Mouse (Mus musculus): Measurements from ENCODE around the gene Sds. TPM values are rescaled to one million over a fixed set of nuclear protein-coding genes. Genes with fewer than 3 reads are reported as not detected.
A peak's percentile ranks its signal among the peaks of the same experiment; 100 is the strongest.

Gene Sds
- total and polyA plus RNA-seq, 2 experiments from 2014 or later, result 0.20 TPM; not detected in 1

- ATAC-seq (peak; percentile 90), DNase-seq (ENCODE audit: low spot score) (peak; percentile 88)
- H3K36me3 ChIP-seq (ENCODE audit: insufficient read depth, low read length), result no peaks in the 10 kb centered on the region
- H3K4me3 ChIP-seq (ENCODE audit: low read length), result peak within 1 kb of the TSS; percentile 42
- no peak within 1 kb of the TSS; the same call in 1 of the 2 replicates for H3K9ac ChIP-seq (replicated peaks; ENCODE audit: low read length)
- no peaks in the 10 kb centered on the region for H3K27me3 ChIP-seq (ENCODE audit: insufficient read depth, low read length)
- 2% methylated on average over 36 of the region's 36 CpGs for WGBS
- no peaks in the 10 kb centered on the region for H3K9me3 ChIP-seq (ENCODE audit: low read length)
- H3K4me2 ChIP-seq (ENCODE audit: low read depth, low read length), result peak within 1 kb of the TSS; percentile 72
- no peak within 1 kb of the TSS for H3K27ac ChIP-seq
- no peak for TF ChIP-seq CTCF (IDR thresholded peaks at IDR 0.05; ENCODE audit: low read depth)
- no peaks in the 10 kb centered on the region for H3K4me1 ChIP-seq (ENCODE audit: insufficient read depth, low read length)
These were observed 34.8 kb downstream of the Sds start, which contains the start of gene Slc8b1 for GRCm38 (mm10) chr5:120510982-120511642. Gene Slc8b1 (plus strand): TSS chr5:120511168.

- Histone ChIP-seq H3K36me3 (ENCODE audit: insufficient read depth, low read length) (no peaks in the 10 kb centered on the region), H3K27me3 (ENCODE audit: insufficient read depth, low read length) (no peaks in the 10 kb centered on the region), H3K4me1 (ENCODE audit: insufficient read depth, low read length) (no peaks in the 10 kb centered on the region), H3K4me3 (ENCODE audit: low read length) (peak overlapping the region; percentile 42), H3K9ac (replicated peaks; ENCODE audit: low read length) (no peak overlapping the region), H3K27ac (no peak overlapping the region), H3K4me2 (ENCODE audit: low read depth, low read length) (peak overlapping the region; percentile 72), H3K9me3 (ENCODE audit: low read length) (no peaks in the 10 kb centered on the region)
- ATAC-seq (no peak), DNase-seq (ENCODE audit: low spot score) (no peak)
- no peak for TF ChIP-seq CTCF (IDR thresholded peaks at IDR 0.05; ENCODE audit: low read depth)
- 35% methylated on average over 14 of the region's 14 CpGs for WGBS
These were observed 35.4 kb downstream of the Sds start for GRCm38 (mm10) chr5:120511643-120512220.

- no peak overlapping the region for H3K4me2 ChIP-seq (ENCODE audit: low read depth, low read length)
- H3K9me3 ChIP-seq (ENCODE audit: low read length), result no peaks in the 10 kb centered on the region
- ATAC-seq (no peak), DNase-seq (ENCODE audit: low spot score) (no peak)
- TF ChIP-seq CTCF (IDR thresholded peaks at IDR 0.05; ENCODE audit: low read depth), result no peak
- no peak overlapping the region for H3K9ac ChIP-seq (replicated peaks; ENCODE audit: low read length)
- 44% methylated on average over 15 of the region's 15 CpGs for WGBS
- no peaks in the 10 kb centered on the region for H3K27me3 ChIP-seq (ENCODE audit: insufficient read depth, low read length)
- H3K36me3 ChIP-seq (ENCODE audit: insufficient read depth, low read length), result no peaks in the 10 kb centered on the region
- H3K27ac ChIP-seq, result no peak overlapping the region
- no peak overlapping the region for H3K4me3 ChIP-seq (ENCODE audit: low read length)
- H3K4me1 ChIP-seq (ENCODE audit: insufficient read depth, low read length), result no peaks in the 10 kb centered on the region
These were observed 36.7 kb downstream of the Sds start for GRCm38 (mm10) chr5:120512911-120513555.

DNA sequence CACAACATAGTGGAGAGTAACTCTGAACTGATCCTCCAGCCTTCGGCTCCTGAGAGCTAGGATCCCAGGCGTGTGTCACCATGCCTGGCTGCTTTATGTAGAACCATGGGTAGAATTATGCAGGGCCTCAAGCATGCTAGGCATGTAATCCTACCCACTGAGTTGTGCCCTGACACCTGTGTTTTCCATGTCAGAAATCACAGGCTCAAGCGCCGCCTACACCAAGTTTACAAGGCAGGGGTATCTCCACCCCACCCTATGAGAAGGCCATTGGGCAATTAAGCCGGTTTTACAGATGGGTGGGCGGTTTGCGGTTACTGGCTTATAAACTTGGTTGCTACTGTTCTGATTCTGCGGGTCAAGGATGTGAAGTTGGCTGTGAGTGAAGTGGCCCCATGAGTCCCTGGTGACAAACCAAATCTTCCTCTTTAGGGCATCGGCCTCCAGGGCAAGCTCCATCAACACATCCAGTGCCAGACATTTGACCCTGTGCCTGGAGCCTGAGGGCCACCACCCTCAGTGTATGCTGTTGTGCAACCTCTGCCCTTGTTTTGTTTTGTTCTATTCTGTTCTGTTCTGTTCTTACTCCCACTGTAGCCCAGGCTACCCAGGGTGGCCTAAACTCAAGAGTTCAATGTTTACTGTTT lies 37.8 kb downstream of the Sds start:
- Histone ChIP-seq H3K36me3 (ENCODE audit: insufficient read depth, low read length) (no peaks in the 10 kb centered on the region), H3K4me2 (ENCODE audit: low read depth, low read length) (no peak overlapping the region), H3K27ac (no peak overlapping the region), H3K4me3 (ENCODE audit: low read length) (no peak overlapping the region), H3K9ac (replicated peaks; ENCODE audit: low read length) (no peak overlapping the region), H3K27me3 (ENCODE audit: insufficient read depth, low read length) (no peaks in the 10 kb centered on the region), H3K9me3 (ENCODE audit: low read length) (no peaks in the 10 kb centered on the region), H3K4me1 (ENCODE audit: insufficient read depth, low read length) (no peaks in the 10 kb centered on the region)
- no peak for TF ChIP-seq CTCF (IDR thresholded peaks at IDR 0.05; ENCODE audit: low read depth)
- 80% methylated on average over 9 of the region's 9 CpGs for WGBS
- no peak for ATAC-seq
- no peak for DNase-seq (ENCODE audit: low spot score)

DNA sequence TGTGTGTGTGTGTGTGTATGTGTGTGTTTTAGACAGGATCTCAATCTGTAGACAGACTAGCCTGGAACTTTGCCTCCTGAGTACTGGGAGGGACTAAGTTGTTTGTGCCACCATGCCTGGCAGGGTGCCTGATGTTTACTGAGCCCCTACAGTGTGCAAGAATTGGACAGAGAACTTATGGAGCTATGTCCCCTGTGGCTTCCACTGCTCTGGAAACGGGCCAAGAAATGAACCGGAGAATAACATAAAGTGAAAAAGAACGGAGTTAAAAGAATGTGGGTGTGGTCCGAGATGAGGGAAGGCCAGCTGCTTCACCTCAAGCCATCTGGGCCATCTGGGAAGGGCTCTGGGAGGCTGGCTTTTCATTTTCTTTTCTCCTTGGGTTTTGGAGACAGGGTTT lies 38.4 kb downstream of the Sds start:
- Histone ChIP-seq H3K36me3 (ENCODE audit: insufficient read depth, low read length) (no peaks in the 10 kb centered on the region), H3K4me3 (ENCODE audit: low read length) (no peak overlapping the region), H3K27me3 (ENCODE audit: insufficient read depth, low read length) (no peaks in the 10 kb centered on the region), H3K9ac (replicated peaks; ENCODE audit: low read length) (no peak overlapping the region), H3K4me2 (ENCODE audit: low read depth, low read length) (no peak overlapping the region), H3K9me3 (ENCODE audit: low read length) (no peaks in the 10 kb centered on the region), H3K4me1 (ENCODE audit: insufficient read depth, low read length) (no peaks in the 10 kb centered on the region), H3K27ac (0 out of 2 replicates have a peak overlapping the region, but pooled peaks have one; percentile 48)
- DNase-seq (ENCODE audit: low spot score) (peak; percentile 59), ATAC-seq (no peak)
- no peak for TF ChIP-seq CTCF (IDR thresholded peaks at IDR 0.05; ENCODE audit: low read depth)
- 11% methylated on average over 4 of the region's 4 CpGs for WGBS

GRCm38 (mm10) chr5:120515451-120515850 lies 39.1 kb downstream of the Sds start:
- 71% methylated on average over 7 of the region's 7 CpGs for WGBS
- H3K4me1 ChIP-seq (ENCODE audit: insufficient read depth, low read length), result no peaks in the 10 kb centered on the region
- H3K36me3 ChIP-seq (ENCODE audit: insufficient read depth, low read length), result no peaks in the 10 kb centered on the region
- DNase-seq (ENCODE audit: low spot score) (no peak), ATAC-seq (no peak)
- no peaks in the 10 kb centered on the region for H3K9me3 ChIP-seq (ENCODE audit: low read length)
- no peak overlapping the region for H3K4me2 ChIP-seq (ENCODE audit: low read depth, low read length)
- H3K9ac ChIP-seq (replicated peaks; ENCODE audit: low read length), result no peak overlapping the region
- H3K4me3 ChIP-seq (ENCODE audit: low read length), result no peak overlapping the region
- H3K27me3 ChIP-seq (ENCODE audit: insufficient read depth, low read length), result no peaks in the 10 kb centered on the region
- H3K27ac ChIP-seq, result no peak overlapping the region; the same call in 1 of the 2 replicates
- no peak for TF ChIP-seq CTCF (IDR thresholded peaks at IDR 0.05; ENCODE audit: low read depth)
